Mouse (Mus musculus): ENCODE data around the gene Zfp62. TPM values are rescaled to one million over a fixed set of nuclear protein-coding genes. Genes with fewer than 3 reads are reported as not detected.
A peak's percentile ranks its signal among the peaks of the same experiment; 100 is the strongest.

Gene Zfp62
- polyA plus RNA-seq, 1 experiment from 2014 or later = 10.4 TPM

GRCm38 (mm10) chr11:49248974-49249700 lies 46.0 kb downstream of the Zfp62 start:
- Histone ChIP-seq H3K27ac (replicated peaks) (peak overlapping the region; percentile 92), H3K36me3 (replicated peaks) (peaks cover 22% of the 10 kb centered on the region), H3K4me1 (replicated peaks) (peaks cover 98% of the 10 kb centered on the region), H3K27me3 (no peaks in the 10 kb centered on the region), H3K4me3 (replicated peaks) (peak overlapping the region; percentile 75), H3K9ac (peak overlapping the region; percentile 19; the same call in 1 of the 2 replicates), H3K9me3 (replicated peaks) (no peaks in the 10 kb centered on the region), H3K4me2 (peak overlapping the region; percentile 82)
- no peak for ATAC-seq (ENCODE audit: insufficient read depth)
- 43% methylated on average over 6 of the region's 6 CpGs for WGBS (ENCODE audit: insufficient replicate concordance)

DNA sequence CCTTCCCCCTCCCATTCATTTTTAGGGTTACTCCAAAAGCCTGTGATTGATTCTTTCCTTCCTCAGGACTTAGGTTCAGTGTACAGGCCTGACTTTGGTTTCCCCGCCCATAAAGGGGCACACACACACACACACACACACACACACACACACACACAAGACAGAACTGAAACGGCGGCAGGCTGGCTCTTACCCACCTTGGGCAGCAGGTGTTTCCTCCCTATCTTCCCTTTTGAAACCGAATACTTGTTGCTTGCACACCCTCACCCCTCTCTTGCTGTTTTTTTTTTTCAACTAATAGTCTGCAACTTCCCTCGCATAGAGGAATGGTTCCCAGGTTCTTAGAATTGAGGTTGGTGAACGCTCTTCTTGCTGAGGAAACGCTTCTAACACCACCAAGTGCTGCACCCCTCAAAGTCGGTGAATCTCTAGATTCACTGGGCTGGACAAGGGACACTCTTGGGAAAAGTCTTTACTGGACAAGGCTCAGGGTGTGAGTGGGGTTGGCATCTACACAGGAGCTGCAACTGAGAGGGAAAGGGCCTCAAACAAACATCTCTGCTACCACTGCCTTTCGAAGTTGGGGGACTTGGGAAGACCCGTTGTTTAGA lies 46.8 kb downstream of the Zfp62 start:
- 4% methylated on average over 10 of the region's 10 CpGs for WGBS (ENCODE audit: insufficient replicate concordance)
- Histone ChIP-seq H3K9me3 (replicated peaks) (no peaks in the 10 kb centered on the region), H3K4me2 (peak overlapping the region; percentile 82), H3K4me1 (replicated peaks) (peaks cover 98% of the 10 kb centered on the region), H3K27me3 (no peaks in the 10 kb centered on the region), H3K36me3 (replicated peaks) (peaks cover 30% of the 10 kb centered on the region), H3K27ac (replicated peaks) (peak overlapping the region; percentile 92), H3K4me3 (replicated peaks) (peak overlapping the region; percentile 75), H3K9ac (peak overlapping the region; percentile 86)
- ATAC-seq (ENCODE audit: insufficient read depth) = peak; percentile 11

GRCm38 (mm10) chr11:49250422-49251379 lies 47.6 kb downstream of the Zfp62 start:
- H3K9ac ChIP-seq = peak overlapping the region; percentile 86
- H3K27me3 ChIP-seq = no peaks in the 10 kb centered on the region
- peak; percentile 94 for ATAC-seq (ENCODE audit: insufficient read depth)
- H3K4me3 ChIP-seq (replicated peaks) = peak overlapping the region; percentile 75
- peak overlapping the region; percentile 82 for H3K4me2 ChIP-seq
- under 1% methylated on average over 45 of the region's 45 CpGs for WGBS (ENCODE audit: insufficient replicate concordance)
- H3K4me1 ChIP-seq (replicated peaks) = peaks cover 96% of the 10 kb centered on the region
- H3K36me3 ChIP-seq (replicated peaks) = peaks cover 38% of the 10 kb centered on the region
- peak overlapping the region; percentile 92 for H3K27ac ChIP-seq (replicated peaks)
- no peaks in the 10 kb centered on the region for H3K9me3 ChIP-seq (replicated peaks)

DNA sequence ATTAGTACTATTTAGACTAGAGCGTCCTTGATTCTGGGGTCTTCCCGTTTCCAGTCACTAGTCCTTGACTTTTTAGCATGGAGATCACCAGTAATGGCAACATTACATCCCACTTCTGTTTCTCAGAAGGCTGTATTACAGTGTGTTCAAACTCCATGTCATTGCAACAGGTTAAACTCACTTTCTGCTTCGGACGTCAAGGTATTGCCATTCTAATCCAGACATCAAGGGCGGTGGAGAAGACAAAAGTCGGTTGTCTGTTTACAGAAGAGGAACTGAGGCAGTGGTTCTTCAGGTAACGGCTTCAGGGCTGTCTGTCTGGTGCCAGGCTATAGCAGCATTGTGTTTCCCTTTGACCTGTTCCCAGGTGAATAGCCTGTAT lies 48.3 kb downstream of the Zfp62 start:
- Histone ChIP-seq H3K4me3 (replicated peaks) (peak overlapping the region; percentile 75), H3K27ac (replicated peaks) (peak overlapping the region; percentile 92), H3K36me3 (replicated peaks) (peaks cover 45% of the 10 kb centered on the region), H3K4me1 (replicated peaks) (peaks cover 92% of the 10 kb centered on the region), H3K9me3 (replicated peaks) (no peaks in the 10 kb centered on the region), H3K4me2 (peak overlapping the region; percentile 82), H3K27me3 (no peaks in the 10 kb centered on the region), H3K9ac (peak overlapping the region; percentile 86)
- no peak for ATAC-seq (ENCODE audit: insufficient read depth)
- 19% methylated on average over 7 of the region's 7 CpGs for WGBS (ENCODE audit: insufficient replicate concordance)

DNA sequence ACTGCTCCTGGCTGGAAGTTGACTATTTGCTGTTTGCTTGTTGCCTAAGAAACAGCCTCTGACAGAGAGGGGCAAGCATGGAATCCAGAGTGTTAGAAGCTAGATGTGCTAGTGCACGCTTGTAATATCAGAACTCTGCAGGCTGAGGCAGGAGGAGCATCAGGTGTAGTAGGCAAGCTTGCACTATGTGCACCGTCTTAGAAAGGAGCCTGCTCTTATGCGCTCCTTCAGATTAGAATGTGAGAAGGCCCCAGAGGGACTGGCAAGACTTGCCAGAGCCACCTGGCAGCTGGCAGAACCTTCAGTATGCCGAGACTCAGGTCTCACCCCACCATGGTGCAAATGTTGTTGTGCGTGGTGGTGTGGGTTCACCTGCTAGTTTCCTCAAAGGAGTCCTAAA lies 49.0 kb downstream of the Zfp62 start:
- Histone ChIP-seq H3K4me3 (replicated peaks) (peak overlapping the region; percentile 75), H3K4me2 (peak overlapping the region; percentile 82), H3K4me1 (replicated peaks) (peaks cover 91% of the 10 kb centered on the region), H3K9me3 (replicated peaks) (no peaks in the 10 kb centered on the region), H3K27me3 (no peaks in the 10 kb centered on the region), H3K36me3 (replicated peaks) (peaks cover 52% of the 10 kb centered on the region), H3K9ac (peak overlapping the region; percentile 86), H3K27ac (replicated peaks) (peak overlapping the region; percentile 92)
- no peak for ATAC-seq (ENCODE audit: insufficient read depth)
- 38% methylated on average over 5 of the region's 5 CpGs for WGBS (ENCODE audit: insufficient replicate concordance)

- Histone ChIP-seq H3K4me2 (peak overlapping the region; percentile 82; the same call in 1 of the 2 replicates), H3K27me3 (no peaks in the 10 kb centered on the region), H3K36me3 (replicated peaks) (peaks cover 58% of the 10 kb centered on the region), H3K9ac (no peak overlapping the region), H3K4me3 (replicated peaks) (no peak overlapping the region), H3K9me3 (replicated peaks) (no peaks in the 10 kb centered on the region), H3K4me1 (replicated peaks) (peaks cover 83% of the 10 kb centered on the region), H3K27ac (replicated peaks) (no peak overlapping the region)
- WGBS (ENCODE audit: insufficient replicate concordance) = 77% methylated on average over 6 of the region's 6 CpGs
- no peak for ATAC-seq (ENCODE audit: insufficient read depth)
These were observed 49.9 kb downstream of the Zfp62 start for GRCm38 (mm10) chr11:49253035-49253434.

DNA sequence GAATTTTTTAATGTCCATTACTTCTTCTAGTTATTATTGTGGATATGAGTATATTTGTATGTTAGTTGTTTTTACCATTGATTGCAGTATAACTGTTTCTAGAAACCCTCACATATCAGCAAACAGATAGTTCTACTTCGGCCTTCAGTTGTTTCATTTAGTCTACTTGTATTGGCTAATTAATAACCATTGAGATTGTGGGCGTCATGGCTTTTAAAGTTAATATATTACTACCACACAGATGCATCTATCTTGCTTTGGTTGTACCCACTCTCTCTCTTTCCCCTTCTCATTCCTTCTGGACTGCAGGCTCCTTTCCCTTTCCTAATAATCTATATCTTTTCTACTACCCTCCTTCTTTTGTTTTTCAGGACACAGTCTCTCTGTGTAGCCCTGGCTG lies 56.2 kb downstream of the Zfp62 start:
- Histone ChIP-seq H3K27me3 (no peaks in the 10 kb centered on the region), H3K9me3 (replicated peaks) (no peaks in the 10 kb centered on the region), H3K9ac (no peak overlapping the region), H3K4me3 (replicated peaks) (no peak overlapping the region), H3K4me1 (replicated peaks) (peaks cover 44% of the 10 kb centered on the region), H3K4me2 (peak overlapping the region; percentile 8; the same call in 1 of the 2 replicates), H3K36me3 (replicated peaks) (peaks cover 89% of the 10 kb centered on the region), H3K27ac (replicated peaks) (peak overlapping the region; percentile 42)
- no peak for ATAC-seq (ENCODE audit: insufficient read depth)
- WGBS (ENCODE audit: insufficient replicate concordance) = 71% methylated on average over 2 of the region's 2 CpGs

DNA sequence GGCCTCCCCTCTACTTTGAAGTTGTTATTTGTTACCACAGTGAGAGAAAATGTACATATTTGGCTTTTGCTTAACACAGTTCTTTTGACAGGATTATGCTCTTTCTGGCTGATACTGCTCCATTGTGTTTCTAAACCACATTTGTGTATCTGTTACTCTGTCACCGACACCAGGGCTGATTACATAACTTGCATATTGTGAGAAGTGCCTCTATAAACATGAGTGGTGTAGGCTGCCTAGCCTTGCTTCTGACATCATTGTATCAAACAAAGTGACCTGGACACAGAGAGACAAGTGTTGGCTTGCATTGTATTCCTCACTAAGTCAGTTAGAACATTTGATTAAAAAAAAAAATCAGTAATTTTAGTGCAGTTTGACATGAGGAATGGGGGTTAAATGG lies 56.7 kb downstream of the Zfp62 start:
- no peaks in the 10 kb centered on the region for H3K27me3 ChIP-seq
- H3K4me1 ChIP-seq (replicated peaks) = peaks cover 44% of the 10 kb centered on the region
- H3K9me3 ChIP-seq (replicated peaks) = no peaks in the 10 kb centered on the region
- H3K4me3 ChIP-seq (replicated peaks) = no peak overlapping the region
- peak overlapping the region; percentile 42 for H3K27ac ChIP-seq (replicated peaks)
- peaks cover 89% of the 10 kb centered on the region for H3K36me3 ChIP-seq (replicated peaks)
- 41% methylated on average over 1 of the region's 1 CpGs for WGBS (ENCODE audit: insufficient replicate concordance)
- no peak for ATAC-seq (ENCODE audit: insufficient read depth)
- H3K9ac ChIP-seq = no peak overlapping the region
- H3K4me2 ChIP-seq = no peak overlapping the region

DNA sequence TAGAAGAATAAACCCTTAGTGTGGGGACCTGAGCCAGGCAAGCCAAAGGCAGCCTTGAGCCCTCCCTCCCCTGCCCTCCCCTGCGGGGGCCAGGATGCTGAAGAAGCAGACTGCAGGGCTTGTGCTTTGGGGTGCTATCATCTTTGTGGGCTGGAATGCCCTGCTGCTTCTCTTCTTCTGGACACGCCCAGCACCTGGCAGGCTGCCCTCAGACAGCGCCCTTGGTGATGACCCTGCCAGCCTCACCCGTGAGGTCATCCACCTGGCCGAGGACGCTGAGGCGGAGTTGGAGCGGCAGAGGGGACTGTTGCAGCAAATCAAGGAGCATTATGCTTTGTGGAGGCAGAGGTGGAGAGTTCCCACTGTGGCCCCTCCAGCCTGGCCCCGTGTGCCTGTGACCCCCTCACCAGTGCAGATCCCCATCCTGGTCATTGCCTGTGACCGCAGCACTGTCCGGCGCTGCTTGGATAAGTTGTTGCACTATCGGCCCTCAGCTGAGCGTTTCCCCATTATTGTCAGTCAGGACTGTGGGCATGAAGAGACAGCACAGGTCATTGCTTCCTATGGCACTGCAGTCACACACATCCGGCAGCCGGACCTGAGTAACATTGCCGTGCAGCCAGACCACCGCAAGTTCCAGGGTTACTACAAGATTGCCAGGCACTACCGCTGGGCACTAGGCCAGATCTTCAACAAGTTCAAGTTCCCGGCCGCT lies 57.7 kb downstream of the Zfp62 start:
- H3K36me3 ChIP-seq (replicated peaks) = peaks cover 86% of the 10 kb centered on the region
- H3K4me2 ChIP-seq = no peak overlapping the region
- no peaks in the 10 kb centered on the region for H3K27me3 ChIP-seq
- no peak overlapping the region for H3K9ac ChIP-seq
- H3K27ac ChIP-seq (replicated peaks) = no peak overlapping the region
- ATAC-seq (ENCODE audit: insufficient read depth) = peak; percentile 13; the same call in 1 of the 2 replicates
- no peaks in the 10 kb centered on the region for H3K9me3 ChIP-seq (replicated peaks)
- H3K4me3 ChIP-seq (replicated peaks) = no peak overlapping the region
- H3K4me1 ChIP-seq (replicated peaks) = peaks cover 37% of the 10 kb centered on the region
- WGBS (ENCODE audit: insufficient replicate concordance) = 91% methylated on average over 21 of the region's 21 CpGs

DNA sequence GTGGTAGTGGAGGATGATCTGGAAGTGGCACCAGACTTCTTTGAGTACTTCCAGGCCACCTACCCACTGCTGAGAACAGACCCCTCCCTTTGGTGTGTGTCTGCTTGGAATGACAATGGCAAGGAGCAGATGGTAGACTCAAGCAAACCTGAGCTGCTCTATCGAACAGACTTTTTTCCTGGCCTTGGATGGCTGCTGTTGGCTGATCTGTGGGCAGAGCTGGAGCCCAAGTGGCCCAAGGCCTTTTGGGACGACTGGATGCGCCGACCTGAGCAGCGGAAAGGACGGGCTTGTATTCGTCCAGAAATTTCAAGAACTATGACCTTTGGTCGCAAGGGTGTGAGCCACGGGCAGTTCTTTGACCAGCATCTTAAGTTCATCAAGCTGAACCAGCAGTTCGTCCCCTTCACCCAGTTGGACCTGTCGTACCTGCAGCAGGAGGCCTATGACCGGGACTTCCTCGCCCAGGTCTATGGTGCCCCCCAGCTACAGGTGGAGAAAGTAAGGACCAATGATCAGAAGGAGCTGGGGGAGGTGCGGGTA lies 58.3 kb downstream of the Zfp62 start:
- no peak for ATAC-seq (ENCODE audit: insufficient read depth)
- peaks cover 85% of the 10 kb centered on the region for H3K36me3 ChIP-seq (replicated peaks)
- H3K9ac ChIP-seq = no peak overlapping the region

More for the DNA sequence above, 58.3 kb downstream of the Zfp62 start:
- H3K4me3 ChIP-seq (replicated peaks) = no peak overlapping the region
- H3K4me2 ChIP-seq = no peak overlapping the region
- H3K27me3 ChIP-seq = no peaks in the 10 kb centered on the region
- H3K9me3 ChIP-seq (replicated peaks) = no peaks in the 10 kb centered on the region
- peaks cover 40% of the 10 kb centered on the region for H3K4me1 ChIP-seq (replicated peaks)
- WGBS (ENCODE audit: insufficient replicate concordance) = 84% methylated on average over 14 of the region's 14 CpGs
- no peak overlapping the region for H3K27ac ChIP-seq (replicated peaks)

Data from liver, embryonic 15.5 days (tissue).